In genomic region chr16:32099638-32100150, GRCm38 (mm10) we compare ENCODE assay signal across 8 mouse cellular contexts. TPM values are rescaled to one million over a fixed set of nuclear protein-coding genes. Genes with fewer than 3 reads are reported as not detected.
DNase-seq lines count a peak whose midpoint lies in the region; ATAC-seq lines count a peak whose summit lies in the region.

Pigx (minus strand) TSS chr16:32099740.
Cep19 (plus strand) TSS chr16:32099800.

- H3K4me3 ChIP-seq in hindbrain, embryonic 12.5 days, result peak within 1 kb of the TSS; percentile 91

- peak within 1 kb of the TSS; percentile 87 for H3K27ac ChIP-seq in hindbrain, embryonic 12.5 days

- H3K4me2 ChIP-seq in hindbrain, embryonic 12.5 days (replicated peaks), result peak within 1 kb of the TSS; percentile 73

- H3K4me1 ChIP-seq in hindbrain, embryonic 12.5 days, result peaks cover 17% of the 10 kb centered on the region

- H3K36me3 ChIP-seq in hindbrain, embryonic 12.5 days, result peaks cover 26% of the 10 kb centered on the region

- no peaks in the 10 kb centered on the region for H3K27me3 ChIP-seq in hindbrain, embryonic 12.5 days

- ATAC-seq in hindbrain, embryonic 12.5 days (ENCODE audit: low FRiP score), result peak; percentile 98

- peak; percentile 90 for DNase-seq in MN1 (ENCODE audit: low spot score)
- DNase-seq in cerebellum, adult 9-10 months, result peak; percentile 92
- DNase-seq in frontal cortex, adult 2 months (ENCODE audit: extremely low spot score in 1 of 2, low spot score in 1 of 2), result peak; percentile 72 to 89
- DNase-seq in layer of hippocampus, postnatal 14 days (ENCODE audit: low spot score in 2 of 2), result peak; percentile 88 to 92
- peak; percentile 88 for DNase-seq in lung, postnatal 14 days
- DNase-seq in retina, adult 2 months (ENCODE audit: low read depth, low spot score), result peak; percentile 72
- DNase-seq in thymus, postnatal 36 days, result peak; percentile 91

- under 1% methylated on average over 34 of the region's 34 CpGs for WGBS in hindbrain, embryonic 12.5 days

- peak within 1 kb of the TSS; percentile 86 for H3K9ac ChIP-seq in hindbrain, embryonic 12.5 days

- H3K9me3 ChIP-seq in hindbrain, embryonic 12.5 days (replicated peaks), result no peaks in the 10 kb centered on the region

RNA-seq across cellular contexts. Expression of gene Pigx, which starts in this region (rescaled TPM):
- 29.8 and 30.9 TPM in 2 replicates for polyA plus RNA-seq in frontal cortex, adult 2 months (2012; rRNA removed)
- polyA plus RNA-seq in hindbrain, embryonic 12.5 days (2016; fragmentation: Nextera tagmentation; extraction: Ambion mirVana), result 124 and 135 TPM in 2 replicates
- 10 to 100 TPM; 29.2 to 29.7 TPM for total RNA-seq in layer of hippocampus, postnatal 14 days (2021)

RNA-seq across cellular contexts. Expression of gene Cep19, which starts in this region (rescaled TPM):
- polyA plus RNA-seq in frontal cortex, adult 2 months (2012; rRNA removed), result 54.8 and 63.1 TPM in 2 replicates
- 39.6 and 41.9 TPM in 2 replicates for polyA plus RNA-seq in hindbrain, embryonic 12.5 days (2016; fragmentation: Nextera tagmentation; extraction: Ambion mirVana)
- 10 to 100 TPM; 61.5 to 65.9 TPM for total RNA-seq in layer of hippocampus, postnatal 14 days (2021)

Comparison
In these comparisons a context has a peak if more than half of its experiments do, and no peak if none do; other contexts are left out.
1. Peak in every context shown above with its lines: DNase-seq, ATAC-seq, H3K4me3 ChIP-seq and H3K27ac ChIP-seq.